8 mouse cellular contexts compared by ENCODE assay signal in genomic region chr14:76077088-76077491, GRCm38 (mm10). TPM values are rescaled to one million over a fixed set of nuclear protein-coding genes. Genes with fewer than 3 reads are reported as not detected.
A peak's percentile ranks its signal among the peaks of the same experiment; 100 is the strongest.
DNase-seq lines count a peak whose midpoint lies in the region; ATAC-seq and TF ChIP-seq lines count a peak whose summit lies in the region.

No protein-coding gene starts in this region.

- no peaks in the 10 kb centered on the region for H3K36me3 ChIP-seq in kidney, embryonic 16.5 days (ENCODE audit: insufficient read depth, low read length)
- no peaks in the 10 kb centered on the region for H3K36me3 ChIP-seq in hindbrain, embryonic 12.5 days
- H3K36me3 ChIP-seq in midbrain, embryonic 15.5 days (replicated peaks): no peaks in the 10 kb centered on the region

- intact Hi-C loops in left cerebral cortex, adult 2 months (cut with DNase I): loop anchor here (1.0 to 2.0 kb wide), 3 partner anchors 114 to 201 kb away; no protein-coding TSS in a partner anchor

- ATAC-seq in kidney, embryonic 16.5 days (ENCODE audit: low FRiP score, low TSS enrichment): no peak
- ATAC-seq in hindbrain, embryonic 12.5 days (ENCODE audit: low FRiP score): peak; percentile 75
- peak; percentile 83 for ATAC-seq in midbrain, embryonic 15.5 days (replicated peaks)

- no peak overlapping the region for H3K9ac ChIP-seq in kidney, embryonic 16.5 days (replicated peaks; ENCODE audit: low read length)
- no peak overlapping the region for H3K9ac ChIP-seq in hindbrain, embryonic 12.5 days
- no peak overlapping the region for H3K9ac ChIP-seq in midbrain, embryonic 15.5 days

- no peaks in the 10 kb centered on the region for H3K9me3 ChIP-seq in kidney, embryonic 16.5 days (ENCODE audit: low read length)
- H3K9me3 ChIP-seq in hindbrain, embryonic 12.5 days (replicated peaks): no peaks in the 10 kb centered on the region
- no peaks in the 10 kb centered on the region for H3K9me3 ChIP-seq in midbrain, embryonic 15.5 days

- no peak overlapping the region for H3K4me2 ChIP-seq in kidney, embryonic 16.5 days (replicated peaks; ENCODE audit: low read depth, low read length)
- H3K4me2 ChIP-seq in hindbrain, embryonic 12.5 days (replicated peaks): no peak overlapping the region
- peak overlapping the region; percentile 21 for H3K4me2 ChIP-seq in midbrain, embryonic 15.5 days

- no peaks in the 10 kb centered on the region for H3K27me3 ChIP-seq in kidney, embryonic 16.5 days (ENCODE audit: insufficient read depth, low read length)
- H3K27me3 ChIP-seq in hindbrain, embryonic 12.5 days: peaks cover 3% of the 10 kb centered on the region; the same call in 1 of the 2 replicates
- no peaks in the 10 kb centered on the region for H3K27me3 ChIP-seq in midbrain, embryonic 15.5 days (replicated peaks)

- WGBS in kidney, embryonic 16.5 days: 54% methylated on average over 9 of the region's 9 CpGs
- WGBS in hindbrain, embryonic 12.5 days: 51% methylated on average over 9 of the region's 9 CpGs
- 52% methylated on average over 9 of the region's 9 CpGs for WGBS in midbrain, embryonic 15.5 days

- no peak for TF ChIP-seq POLR2A in embryonic fibroblast, embryonic 13.5 days (IDR thresholded peaks at IDR 0.05; ENCODE audit: low read depth, low read length)

- no peaks in the 10 kb centered on the region for H3K4me1 ChIP-seq in kidney, embryonic 16.5 days (ENCODE audit: insufficient read depth, low read length)
- H3K4me1 ChIP-seq in embryonic fibroblast, embryonic 13.5 days (ENCODE audit: control insufficient read depth, insufficient read depth, low read length): no peaks in the 10 kb centered on the region
- H3K4me1 ChIP-seq in hindbrain, embryonic 12.5 days: peaks cover 10% of the 10 kb centered on the region
- H3K4me1 ChIP-seq in midbrain, embryonic 15.5 days: peaks cover 19% of the 10 kb centered on the region

- TF ChIP-seq CTCF in embryonic fibroblast, embryonic 13.5 days (IDR thresholded peaks at IDR 0.05; ENCODE audit: borderline replicate concordance, insufficient read depth, low read length): 0 out of 2 replicates have a peak, but pooled peaks have one; percentile 3
- peak; percentile 87 for TF ChIP-seq CTCF in left cerebral cortex, adult 2 months (IDR thresholded peaks at IDR 0.05)

- no peak overlapping the region for H3K27ac ChIP-seq in kidney, embryonic 16.5 days (ENCODE audit: low read length)
- H3K27ac ChIP-seq in embryonic fibroblast, embryonic 13.5 days (ENCODE audit: insufficient read depth, low read length): no peak overlapping the region
- H3K27ac ChIP-seq in hindbrain, embryonic 12.5 days: no peak overlapping the region
- peak overlapping the region; percentile 45; the same call in 1 of the 2 replicates for H3K27ac ChIP-seq in left cerebral cortex, adult 2 months
- peak overlapping the region; percentile 69 for H3K27ac ChIP-seq in midbrain, embryonic 15.5 days

- no peak overlapping the region for H3K4me3 ChIP-seq in kidney, embryonic 16.5 days (ENCODE audit: low read length)
- no peak overlapping the region for H3K4me3 ChIP-seq in embryonic fibroblast, embryonic 13.5 days (ENCODE audit: insufficient read depth, low read length)
- H3K4me3 ChIP-seq in hindbrain, embryonic 12.5 days: no peak overlapping the region
- peak overlapping the region; percentile 35 for H3K4me3 ChIP-seq in left cerebral cortex, adult 2 months
- no peak overlapping the region for H3K4me3 ChIP-seq in midbrain, embryonic 15.5 days

- peak; percentile 43 for DNase-seq in kidney, adult 18-20 months
- DNase-seq in adrenal gland, postnatal 14 days: peak; percentile 63
- peak; percentile 51 to 63 for DNase-seq in left cerebral cortex, adult 2 months (ENCODE audit: extremely low spot score in 1 of 2, low spot score in 2 of 2)
- peak; percentile 34 for DNase-seq in thymus, postnatal 4 days

RNA-seq across cellular contexts. Expression of gene Gpalpp1, which starts 33.5 kb away (rescaled TPM):
- 14.0 and 14.9 TPM in 2 replicates for polyA plus RNA-seq in kidney, embryonic 16.5 days (2015; fragmentation: Nextera tagmentation; extraction: Ambion mirVana)
- 17.7 and 19.4 TPM in 2 replicates for total RNA-seq in adrenal gland, postnatal 14 days (2021)
- 17.2 and 19.6 TPM in 2 replicates for polyA plus RNA-seq in embryonic fibroblast, embryonic 13.5 days (2011; ENCODE audit: insufficient read length, low read depth, missing spikeins)
- 18.5 and 18.8 TPM in 2 replicates for polyA plus RNA-seq in hindbrain, embryonic 12.5 days (2016; fragmentation: Nextera tagmentation; extraction: Ambion mirVana)
- total RNA-seq in left cerebral cortex, adult 2 months (2021): 10 to 100 TPM; 23.2 to 23.6 TPM
- 13.9 TPM in 2 replicates for polyA plus RNA-seq in midbrain, embryonic 15.5 days (2015; fragmentation: Nextera tagmentation; extraction: Ambion mirVana)

RNA-seq across cellular contexts. Expression of gene Nufip1, which starts 33.6 kb away (rescaled TPM):
- 16.8 and 17.5 TPM in 2 replicates for polyA plus RNA-seq in kidney, embryonic 16.5 days (2015; fragmentation: Nextera tagmentation; extraction: Ambion mirVana)
- total RNA-seq in adrenal gland, postnatal 14 days (2021): 7.7 and 8.0 TPM in 2 replicates
- polyA plus RNA-seq in embryonic fibroblast, embryonic 13.5 days (2011; ENCODE audit: insufficient read length, low read depth, missing spikeins): 9.1 and 11.7 TPM in 2 replicates
- polyA plus RNA-seq in hindbrain, embryonic 12.5 days (2016; fragmentation: Nextera tagmentation; extraction: Ambion mirVana): 15.3 and 16.0 TPM in 2 replicates
- total RNA-seq in left cerebral cortex, adult 2 months (2021): 1 to 10 TPM; 8.2 to 8.4 TPM
- 12.8 and 13.2 TPM in 2 replicates for polyA plus RNA-seq in midbrain, embryonic 15.5 days (2015; fragmentation: Nextera tagmentation; extraction: Ambion mirVana)

Comparison
In these comparisons a context has a peak if more than half of its experiments do, and no peak if none do; other contexts are left out.
1. H3K27ac ChIP-seq: peak in left cerebral cortex, adult 2 months (single experiment) and midbrain, embryonic 15.5 days (single experiment); none in kidney, embryonic 16.5 days (single experiment), embryonic fibroblast, embryonic 13.5 days (single experiment) and hindbrain, embryonic 12.5 days (single experiment).
2. Peak in every context shown above with its lines, with median percentiles within 50 percentile points of each other: DNase-seq.